Mouse (Mus musculus): ENCODE measurements around the gene Col23a1.

GRCm38 (mm10) chr11:51377199-51377598, 87.5 kb downstream of the Col23a1 start:
- TF ChIP-seq SRF (IDR thresholded peaks at IDR 0.05; ENCODE audit: control insufficient read depth, insufficient read length, low read depth): no peak
- no peak for TF ChIP-seq E2F4 (IDR thresholded peaks at IDR 0.05; ENCODE audit: insufficient read depth)

Measured in myocyte (in vitro differentiated cells).